Mouse (Mus musculus) heart, postnatal 0 days (tissue): ENCODE data around the gene Ifih1. TPM values are rescaled to one million over a fixed set of nuclear protein-coding genes. Genes with fewer than 3 reads are reported as not detected.

ENCODE experiments used
- ATAC-seq: fragments of 200-750 bp; cut with Nextera tagmentation; 2 replicates; pipeline ENCODE4 v1.8.0; 2017; ENCODE audit warnings: low read depth, moderate number of reproducible peaks, moderate library complexity; ENCODE audit not compliant: insufficient read depth
- DNase-seq: peaks from one replicate; pipeline ENCODE4 v3.0.0-alpha.2; 2016; ENCODE audit warnings: low spot score
- H3K27ac ChIP-seq: fragments of 300-500 bp; sonication (generic); 2 replicates; pipeline ENCODE4 v1.5.1; 2014; ENCODE audit warnings: low read depth, mild to moderate bottlenecking
- H3K27me3 ChIP-seq: fragments of 300-500 bp; sonication (generic); 2 replicates; pipeline ENCODE4 v1.6.1; 2014; ENCODE audit warnings: low read length, mixed read lengths; ENCODE audit not compliant: control insufficient read depth, insufficient read depth
- H3K36me3 ChIP-seq: fragments of 300-500 bp; sonication (generic); replicated peaks from 2 replicates; pipeline ENCODE4 v1.6.1; 2014; ENCODE audit warnings: low read length, mixed read lengths; ENCODE audit not compliant: control insufficient read depth, insufficient read depth
- H3K4me1 ChIP-seq: fragments of 300-500 bp; sonication (generic); 2 replicates; pipeline ENCODE4 v1.6.1; 2014; ENCODE audit warnings: antibody characterized with exemption; ENCODE audit not compliant: control insufficient read depth, insufficient read depth
- H3K4me2 ChIP-seq: fragments of 300-500 bp; sonication (generic); 2 replicates; pipeline ENCODE4 v1.6.1; 2014; ENCODE audit warnings: low read depth, mild to moderate bottlenecking, low read length, moderate library complexity
- H3K4me3 ChIP-seq: fragments of 300-500 bp; sonication (generic); 2 replicates; pipeline ENCODE4 v1.5.1; 2014; ENCODE audit warnings: low read depth, low read length
- H3K9ac ChIP-seq: fragments of 300-500 bp; sonication (generic); replicated peaks from 2 replicates; pipeline ENCODE4 v1.6.1; 2014; ENCODE audit warnings: low read depth, low read length, mixed read lengths
- H3K9me3 ChIP-seq: fragments of 300-500 bp; sonication (generic); replicated peaks from 2 replicates; pipeline ENCODE4 v1.6.1; 2016; ENCODE audit warnings: low read length; ENCODE audit not compliant: control insufficient read depth
- CTCF ChIP-seq: IDR thresholded peaks from 2 replicates; pipeline ENCODE4 v1.5.1; 2016; ENCODE audit warnings: antibody characterized with exemption, control low read depth, low read depth
- EP300 ChIP-seq: IDR thresholded peaks from 2 replicates; pipeline ENCODE4 v1.6.1; 2016; ENCODE audit warnings: antibody characterized with exemption, low read depth
- WGBS: fragments of 180-500 bp; shearing (Covaris S2); extraction: QIAGEN DNeasy Blood & Tissue Kit; methylation state at CpG from one replicate; pipeline ENCODE4 v1.1.7; 2014; 5-methylcytosine and 5-hydroxymethylcytosine counted together
- polyA plus RNA-seq: library from polyadenylated mRNA; unstranded; fragments of >200 nt; fragmentation: Nextera tagmentation; extraction: Ambion mirVana; gene quantifications from 2 replicates; pipeline ENCODE4 v1.2.1, GENCODE M21; 2015
- total RNA-seq: library from RNA; depleted of rRNA; stranded (reverse); fragments of >200 nt; gene quantifications from 2 replicates; pipeline ENCODE4 v1.2.3, GENCODE M21; 2014; ENCODE audit warnings: low replicate concordance; rRNA removed

The Ifih1 gene
- total RNA-seq (3.2 and 4.3 TPM in 2 replicates), polyA plus RNA-seq (2.1 TPM in 2 replicates)

DNA sequence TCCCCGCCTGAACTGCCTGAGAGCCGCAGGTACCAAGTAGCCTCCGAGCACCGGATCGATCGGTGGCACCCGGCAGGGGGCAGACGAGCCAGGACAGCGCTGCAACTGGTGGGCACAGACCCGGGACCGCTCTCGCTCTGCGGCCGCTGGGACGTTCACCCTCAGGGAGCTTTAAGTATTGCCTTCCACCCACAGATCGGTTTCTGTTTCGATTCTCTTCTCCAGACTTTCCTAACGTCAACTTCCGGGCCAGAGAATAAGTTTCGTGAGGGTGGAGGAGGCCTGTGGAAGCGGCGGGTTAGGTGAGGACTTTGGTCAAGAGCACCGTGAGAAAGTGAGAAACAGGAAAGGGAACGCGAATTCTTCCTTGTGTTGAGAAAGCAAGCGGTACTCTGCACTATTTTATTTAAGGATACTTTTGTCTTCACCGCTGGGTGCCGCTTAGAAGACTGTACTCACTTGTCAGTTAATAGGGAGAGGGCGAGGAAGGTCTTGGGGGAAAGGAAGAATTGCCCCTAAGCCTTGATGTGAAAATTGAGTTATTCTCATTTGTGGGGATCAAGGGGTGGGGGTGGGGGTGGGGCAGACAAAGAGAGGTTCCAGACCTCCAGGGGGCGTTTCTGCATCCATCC lies at the start of gene Ifih1:
TSS of gene Ifih1 (minus strand) at position 242 of the 632 bp plus-strand sequence.
- peak; percentile 82 for DNase-seq
- peaks cover 4% of the 10 kb centered on the region; the same call in 1 of the 2 replicates for H3K4me1 ChIP-seq
- WGBS = 0% methylated on average over 30 of the region's 30 CpGs
- peak within 1 kb of the TSS; percentile 60 for H3K9ac ChIP-seq
- H3K27ac ChIP-seq = peak within 1 kb of the TSS; percentile 77
- H3K4me3 ChIP-seq = peak within 1 kb of the TSS; percentile 55
- no peaks in the 10 kb centered on the region for H3K27me3 ChIP-seq
- TF ChIP-seq EP300 (no peak), CTCF (peak; percentile 57)
- H3K4me2 ChIP-seq = peak within 1 kb of the TSS; percentile 67
- peak; percentile 88 for ATAC-seq
- no peaks in the 10 kb centered on the region for H3K36me3 ChIP-seq
- H3K9me3 ChIP-seq = no peaks in the 10 kb centered on the region

DNA sequence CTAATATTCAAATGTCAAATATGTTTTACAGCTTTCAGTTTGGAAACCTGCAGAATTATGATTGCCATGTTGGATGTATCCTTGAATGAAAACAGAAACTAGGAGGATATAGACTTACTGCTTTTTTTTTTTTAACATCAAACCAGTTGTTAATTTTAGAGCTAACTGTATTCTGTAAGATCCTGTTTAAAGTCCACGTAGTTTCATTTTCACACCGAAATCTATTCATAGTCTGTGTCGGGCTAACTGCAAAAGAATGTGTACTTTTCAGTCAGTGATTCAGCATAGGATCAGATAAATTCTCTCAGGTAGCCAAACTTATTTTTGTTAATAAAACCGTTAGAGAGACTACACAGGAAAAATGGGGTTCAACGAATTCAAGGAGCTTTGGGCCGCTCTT lies 39.9 kb upstream of the Ifih1 start:
- H3K4me2 ChIP-seq = no peak overlapping the region
- no peaks in the 10 kb centered on the region for H3K27me3 ChIP-seq
- ATAC-seq (no peak), DNase-seq (no peak)
- H3K9me3 ChIP-seq = no peaks in the 10 kb centered on the region
- WGBS = 84% methylated on average over 6 of the region's 6 CpGs
- TF ChIP-seq EP300 (no peak), CTCF (no peak)
- H3K36me3 ChIP-seq = no peaks in the 10 kb centered on the region
- no peaks in the 10 kb centered on the region for H3K4me1 ChIP-seq
- H3K9ac ChIP-seq = no peak overlapping the region
- H3K27ac ChIP-seq = no peak overlapping the region
- H3K4me3 ChIP-seq = no peak overlapping the region

DNA sequence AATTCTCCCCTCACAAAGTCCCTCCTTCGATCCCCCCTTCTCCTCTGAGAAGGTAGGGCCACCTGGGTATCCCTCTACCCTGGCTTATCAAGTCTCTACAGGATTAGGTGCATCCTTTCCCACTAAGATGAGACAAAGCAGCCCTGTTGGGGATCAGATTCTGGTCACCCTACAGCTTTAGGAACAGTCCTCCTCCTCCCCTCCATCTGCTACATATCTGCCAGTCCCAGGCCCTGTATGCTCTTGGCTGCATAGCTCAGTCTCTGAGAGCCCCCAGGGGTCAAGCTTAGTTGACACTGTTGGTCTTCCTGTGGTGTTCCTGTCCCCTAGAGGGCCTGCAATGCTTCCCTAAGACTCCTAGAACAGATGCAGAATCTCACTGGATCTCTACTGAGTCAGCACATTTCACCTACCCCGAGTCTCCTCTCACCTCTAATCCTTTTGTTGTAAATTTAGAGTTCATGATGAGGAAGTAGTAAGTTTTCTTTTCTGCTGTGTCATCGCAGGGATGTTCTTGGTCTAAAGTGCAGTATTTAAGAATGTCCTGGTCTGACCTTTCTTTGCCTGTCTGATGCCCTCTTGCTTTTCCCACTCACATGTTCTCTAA lies 39.0 kb upstream of the Ifih1 start:
- Histone ChIP-seq H3K4me3 (no peak overlapping the region), H3K27me3 (no peaks in the 10 kb centered on the region), H3K9me3 (no peaks in the 10 kb centered on the region), H3K9ac (no peak overlapping the region), H3K36me3 (no peaks in the 10 kb centered on the region), H3K4me1 (no peaks in the 10 kb centered on the region), H3K27ac (no peak overlapping the region), H3K4me2 (no peak overlapping the region)
- DNase-seq (no peak), ATAC-seq (no peak)
- WGBS = 52% methylated on average over 3 of the region's 3 CpGs
- no peak for TF ChIP-seq EP300
- no peak for TF ChIP-seq CTCF

DNA sequence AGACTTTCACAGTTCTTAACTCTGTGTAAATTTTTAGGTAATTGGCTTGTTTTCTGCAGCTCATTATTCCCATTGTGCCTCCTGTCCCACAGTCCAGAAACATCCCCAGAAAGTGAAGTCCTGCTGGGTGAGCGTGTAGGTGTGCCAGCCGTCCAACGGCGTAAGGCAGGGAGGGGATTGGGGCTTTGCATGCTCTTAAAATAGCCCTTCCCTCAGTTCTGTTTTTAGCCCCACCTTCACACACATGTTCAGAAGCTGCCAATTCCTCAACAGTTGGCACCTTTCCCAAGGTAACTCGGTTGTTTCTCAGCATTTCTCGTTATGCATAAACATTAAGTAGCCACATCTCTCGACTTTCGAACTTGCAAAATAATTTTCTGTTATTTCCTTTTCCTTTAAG lies 35.6 kb upstream of the Ifih1 start:
- H3K4me1 ChIP-seq = no peaks in the 10 kb centered on the region
- peak overlapping the region; percentile 28; the same call in 1 of the 2 replicates for H3K9ac ChIP-seq
- peak overlapping the region; percentile 75 for H3K27ac ChIP-seq
- peak; percentile 81 for DNase-seq
- H3K9me3 ChIP-seq = no peaks in the 10 kb centered on the region
- WGBS = 36% methylated on average over 8 of the region's 8 CpGs
- H3K27me3 ChIP-seq = no peaks in the 10 kb centered on the region
- ATAC-seq = peak; percentile 97
- H3K4me2 ChIP-seq = peak overlapping the region; percentile 53
- H3K36me3 ChIP-seq = no peaks in the 10 kb centered on the region
- TF ChIP-seq CTCF = no peak
- no peak for TF ChIP-seq EP300
- H3K4me3 ChIP-seq = peak overlapping the region; percentile 19; the same call in 1 of the 2 replicates

DNA sequence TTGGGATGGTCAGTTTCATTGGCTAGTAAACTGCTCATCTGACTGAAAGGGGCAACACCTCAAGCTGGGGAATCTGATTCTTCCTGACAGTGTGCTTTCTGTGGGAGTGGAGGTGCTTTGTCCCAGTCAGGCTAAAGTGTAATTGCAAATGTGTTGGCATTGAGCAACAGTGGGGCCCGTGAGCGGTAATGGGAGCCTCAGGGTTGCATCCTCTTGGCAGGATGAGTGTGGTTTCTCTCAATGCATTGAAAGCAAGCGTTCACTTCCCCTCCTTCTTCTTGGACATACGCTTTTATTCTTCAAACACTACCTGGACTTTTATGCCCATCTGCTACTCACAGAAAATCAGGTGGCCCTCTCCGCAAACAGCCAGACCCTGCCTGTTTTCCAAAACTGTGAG lies 26.7 kb upstream of the Ifih1 start:
- no peaks in the 10 kb centered on the region for H3K9me3 ChIP-seq
- H3K27ac ChIP-seq = no peak overlapping the region
- no peaks in the 10 kb centered on the region for H3K27me3 ChIP-seq
- H3K4me1 ChIP-seq = no peaks in the 10 kb centered on the region
- no peaks in the 10 kb centered on the region for H3K36me3 ChIP-seq
- no peak for DNase-seq
- TF ChIP-seq CTCF (no peak), EP300 (no peak)
- ATAC-seq = no peak
- H3K4me2 ChIP-seq = no peak overlapping the region
- H3K4me3 ChIP-seq = no peak overlapping the region
- 88% methylated on average over 5 of the region's 5 CpGs for WGBS
- no peak overlapping the region for H3K9ac ChIP-seq

DNA sequence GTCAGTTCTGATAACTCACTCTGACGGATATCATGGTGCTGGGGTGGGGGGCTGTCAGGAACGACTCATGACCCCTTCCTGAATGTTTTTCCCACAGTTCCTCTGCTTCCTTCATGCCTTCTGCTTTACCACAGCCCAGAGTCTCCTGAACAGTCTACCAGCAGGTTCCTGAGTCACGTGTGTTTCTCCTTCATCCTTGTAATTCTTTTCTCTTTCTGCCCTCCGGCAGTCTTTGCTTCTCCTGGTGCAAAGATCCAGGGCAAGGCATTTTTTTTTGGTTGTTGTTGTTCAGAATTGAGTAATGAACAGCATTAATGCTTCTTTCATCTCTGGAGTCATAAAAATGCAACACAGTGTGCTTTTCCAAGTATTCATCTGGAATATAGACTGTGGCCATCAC lies 24.7 kb upstream of the Ifih1 start:
- Histone ChIP-seq H3K36me3 (no peaks in the 10 kb centered on the region), H3K27me3 (no peaks in the 10 kb centered on the region), H3K4me2 (no peak overlapping the region), H3K9ac (no peak overlapping the region), H3K4me3 (no peak overlapping the region), H3K4me1 (no peaks in the 10 kb centered on the region), H3K27ac (no peak overlapping the region), H3K9me3 (no peaks in the 10 kb centered on the region)
- no peak for TF ChIP-seq CTCF
- ATAC-seq (no peak), DNase-seq (no peak)
- WGBS = 70% methylated on average over 4 of the region's 4 CpGs
